Mouse (Mus musculus): ENCODE results near the gene Mpped1. TPM values are rescaled to one million over a fixed set of nuclear protein-coding genes. Genes with fewer than 3 reads are reported as not detected.

The Mpped1 gene
- not detected for polyA plus RNA-seq (2014; fragmentation: Illumina TruSeq; extraction: RNeasy Lipid Tissue Mini Kit (QIAGEN cat#74804); ENCODE audit: low read depth, low replicate concordance)

DNA sequence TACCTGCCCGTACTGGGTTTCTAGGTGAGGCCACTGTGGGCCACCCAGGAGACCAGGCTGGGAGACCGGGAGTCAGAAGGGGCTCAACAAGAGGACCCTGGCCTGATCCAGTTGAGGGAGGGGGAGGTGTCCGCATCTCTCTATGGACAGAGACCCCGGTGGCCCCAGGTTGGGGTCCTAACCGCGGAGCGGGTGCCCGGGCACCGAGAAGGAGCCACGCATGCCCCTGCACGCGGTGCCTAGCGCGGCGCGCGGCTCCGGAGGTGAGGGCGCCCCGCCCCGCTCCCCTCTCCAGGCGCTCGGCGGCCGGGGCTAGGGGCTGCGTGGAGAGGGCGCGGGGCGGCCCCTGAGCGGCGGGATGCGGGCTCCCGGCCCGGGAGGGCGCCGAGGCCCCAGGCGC lies at the start of gene Mpped1:
Gene Mpped1, plus strand, starts transcription at position 81 of the 400 bp plus-strand sequence.

Other genes starting within 250 kb of the Mpped1 start
- 1.4 TPM for gene Tspo, start 215.9 kb upstream of the Mpped1 start, polyA plus RNA-seq (2014; fragmentation: Illumina TruSeq; extraction: RNeasy Lipid Tissue Mini Kit (QIAGEN cat#74804); ENCODE audit: low read depth, low replicate concordance)
- 0.73 TPM for gene Mcat, start 215.7 kb upstream of the Mpped1 start, polyA plus RNA-seq (2014; fragmentation: Illumina TruSeq; extraction: RNeasy Lipid Tissue Mini Kit (QIAGEN cat#74804); ENCODE audit: low read depth, low replicate concordance)
- 0.79 TPM for gene Ttll12, start 184.3 kb upstream of the Mpped1 start, polyA plus RNA-seq (2014; fragmentation: Illumina TruSeq; extraction: RNeasy Lipid Tissue Mini Kit (QIAGEN cat#74804); ENCODE audit: low read depth, low replicate concordance)
- gene Scube1, start 54.4 kb upstream of the Mpped1 start, polyA plus RNA-seq (2014; fragmentation: Illumina TruSeq; extraction: RNeasy Lipid Tissue Mini Kit (QIAGEN cat#74804); ENCODE audit: low read depth, low replicate concordance), result 0.85 TPM